ENCODE assay signal across 8 mouse cellular contexts in genomic region chr1:95664969-95665702, GRCm38 (mm10). TPM values are rescaled to one million over a fixed set of nuclear protein-coding genes. Genes with fewer than 3 reads are reported as not detected.
A peak's percentile ranks its signal among the peaks of the same experiment; 100 is the strongest.
DNase-seq lines count a peak whose midpoint lies in the region; ATAC-seq lines count a peak whose summit lies in the region.

No protein-coding gene starts in this region.

- H3K27me3 ChIP-seq in heart, embryonic 15.5 days, result peaks cover 17% of the 10 kb centered on the region
- H3K27me3 ChIP-seq in midbrain, embryonic 12.5 days, result 0 out of 2 replicates have a peak, but pooled peaks cover 5% of the 10 kb centered on the region

- H3K4me3 ChIP-seq in heart, embryonic 15.5 days, result peak overlapping the region; percentile 71
- H3K4me3 ChIP-seq in midbrain, embryonic 12.5 days, result peak overlapping the region; percentile 68

- intact Hi-C loops in left cerebral cortex, postnatal 10 days (cut with DNase I), result loop anchor here (5.0 kb wide), 1 partner anchor 353 kb away; the partner anchor contains the start of gene Fam174a

- ATAC-seq in heart, embryonic 15.5 days (replicated peaks; ENCODE audit: insufficient number of reproducible peaks, insufficient read depth, low FRiP score, low read depth), result no peak
- peak; percentile 32 for ATAC-seq in midbrain, embryonic 12.5 days (ENCODE audit: low FRiP score, low read depth)

- no peaks in the 10 kb centered on the region for H3K36me3 ChIP-seq in heart, embryonic 15.5 days
- no peaks in the 10 kb centered on the region for H3K36me3 ChIP-seq in midbrain, embryonic 12.5 days

- peaks cover 18% of the 10 kb centered on the region for H3K4me1 ChIP-seq in heart, embryonic 15.5 days (replicated peaks)
- H3K4me1 ChIP-seq in midbrain, embryonic 12.5 days, result peaks cover 11% of the 10 kb centered on the region; the same call in 1 of the 2 replicates

- H3K9ac ChIP-seq in heart, embryonic 15.5 days, result 0 out of 2 replicates have a peak overlapping the region, but pooled peaks have one; percentile 23
- peak overlapping the region; percentile 76 for H3K9ac ChIP-seq in midbrain, embryonic 12.5 days (replicated peaks)

- H3K9me3 ChIP-seq in heart, embryonic 15.5 days (replicated peaks), result no peaks in the 10 kb centered on the region
- H3K9me3 ChIP-seq in midbrain, embryonic 12.5 days, result no peaks in the 10 kb centered on the region

- WGBS in heart, embryonic 15.5 days, result 22% methylated on average over 22 of the region's 22 CpGs
- WGBS in midbrain, embryonic 12.5 days, result 15% methylated on average over 22 of the region's 22 CpGs

- peak overlapping the region; percentile 97 for H3K4me2 ChIP-seq in heart, embryonic 15.5 days
- H3K4me2 ChIP-seq in midbrain, embryonic 12.5 days (replicated peaks), result peak overlapping the region; percentile 79

- peak; percentile 13 to 37 for DNase-seq in left cerebral cortex, postnatal 10 days (ENCODE audit: extremely low spot score in 1 of 2, low spot score in 2 of 2)
- no peak for DNase-seq in left cerebral cortex, adult 8-10 months (ENCODE audit: low spot score in 2 of 2)
- peak; percentile 55 for DNase-seq in embryo, embryonic 10.5 days (ENCODE audit: low spot score)
- peak; percentile 20 to 24 for DNase-seq in layer of hippocampus, postnatal 36 days
- DNase-seq in spleen, postnatal 36 days (ENCODE audit: low spot score in 2 of 2), result peak; percentile 71 to 75
- no peak for DNase-seq in c-Kit-positive CD71-positive TER-119-positive erythroid progenitor cells, embryonic 14.5 days (ENCODE audit: low spot score)

- peak overlapping the region; percentile 28; the same call in 1 of the 2 replicates for H3K27ac ChIP-seq in heart, embryonic 15.5 days
- H3K27ac ChIP-seq in midbrain, embryonic 12.5 days (replicated peaks), result peak overlapping the region; percentile 67

RNA-seq across cellular contexts. Expression of gene St8sia4, which starts 2.2 kb away (rescaled TPM):
- 10 to 100 TPM; 13.3 to 13.4 TPM for total RNA-seq in left cerebral cortex, postnatal 10 days (2021)
- total RNA-seq in left cerebral cortex, adult 8-10 months (2022), result 10 to 100 TPM in 3 of 4 experiments, 1 to 10 TPM in 1; 8.6 to 10.8 (median 10.0) TPM
- polyA plus RNA-seq in heart, embryonic 15.5 days (2015; fragmentation: Nextera tagmentation; extraction: Ambion mirVana), result 2.0 and 2.7 TPM in 2 replicates
- total RNA-seq in layer of hippocampus, postnatal 36 days (2021), result 10 to 100 TPM; 12.0 to 13.1 TPM
- polyA plus RNA-seq in midbrain, embryonic 12.5 days (2016; fragmentation: Nextera tagmentation; extraction: Ambion mirVana), result 21.7 and 24.0 TPM in 2 replicates

Comparison
In these comparisons a context has a peak if more than half of its experiments do, and no peak if none do; other contexts are left out.
1. DNase-seq: peak in left cerebral cortex, postnatal 10 days (2 of 2), embryo, embryonic 10.5 days (single experiment), layer of hippocampus, postnatal 36 days (2 of 2) and spleen, postnatal 36 days (2 of 2); none in left cerebral cortex, adult 8-10 months (0 of 2) and c-Kit-positive CD71-positive TER-119-positive erythroid progenitor cells, embryonic 14.5 days (single experiment).